Mouse (Mus musculus) bone marrow macrophage, adult 2 months (primary cell): ENCODE measurements at regions not wholly inside any gene's neighbourhood (a gene's known extent, or its start where the extent isn't known, plus 50 kb on each side); places are given as distances from the start of the nearest gene placed in this dataset.

Source experiments
- CTCF ChIP-seq: IDR thresholded peaks from 2 replicates; pipeline ENCODE4 v1.5.1; 2012; ENCODE audit warnings: low read depth, mild to moderate bottlenecking, low read length, moderate library complexity
- POLR2A ChIP-seq: IDR thresholded peaks from 2 replicates; pipeline ENCODE4 v1.6.1; 2012; ENCODE audit warnings: mild to moderate bottlenecking, low read depth, low read length, borderline replicate concordance

DNA sequence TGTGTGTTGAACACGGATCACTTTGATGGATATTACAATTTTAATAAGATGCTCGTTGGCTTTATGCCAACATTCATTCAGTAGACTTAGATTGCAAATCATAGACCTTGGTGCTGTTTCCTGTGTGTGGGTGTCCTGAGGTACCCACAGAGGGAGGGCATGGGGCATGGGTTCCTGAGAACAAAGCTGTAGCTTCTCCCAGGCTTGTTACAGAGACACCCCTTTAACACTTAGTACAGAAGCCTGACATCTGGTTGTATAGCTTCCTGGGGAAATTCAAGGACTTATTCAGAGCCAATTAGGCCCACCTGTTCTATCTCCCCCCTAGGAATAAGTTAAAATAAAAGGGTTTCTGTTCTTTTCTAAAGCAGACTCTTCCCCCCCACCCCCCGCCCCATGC, 97.9 kb upstream of the Foxb1 start:
- no peak for TF ChIP-seq POLR2A
- no peak for TF ChIP-seq CTCF
